Mouse (Mus musculus): ENCODE measurements around the gene Sorcs2.

Gene Sorcs2

DNA sequence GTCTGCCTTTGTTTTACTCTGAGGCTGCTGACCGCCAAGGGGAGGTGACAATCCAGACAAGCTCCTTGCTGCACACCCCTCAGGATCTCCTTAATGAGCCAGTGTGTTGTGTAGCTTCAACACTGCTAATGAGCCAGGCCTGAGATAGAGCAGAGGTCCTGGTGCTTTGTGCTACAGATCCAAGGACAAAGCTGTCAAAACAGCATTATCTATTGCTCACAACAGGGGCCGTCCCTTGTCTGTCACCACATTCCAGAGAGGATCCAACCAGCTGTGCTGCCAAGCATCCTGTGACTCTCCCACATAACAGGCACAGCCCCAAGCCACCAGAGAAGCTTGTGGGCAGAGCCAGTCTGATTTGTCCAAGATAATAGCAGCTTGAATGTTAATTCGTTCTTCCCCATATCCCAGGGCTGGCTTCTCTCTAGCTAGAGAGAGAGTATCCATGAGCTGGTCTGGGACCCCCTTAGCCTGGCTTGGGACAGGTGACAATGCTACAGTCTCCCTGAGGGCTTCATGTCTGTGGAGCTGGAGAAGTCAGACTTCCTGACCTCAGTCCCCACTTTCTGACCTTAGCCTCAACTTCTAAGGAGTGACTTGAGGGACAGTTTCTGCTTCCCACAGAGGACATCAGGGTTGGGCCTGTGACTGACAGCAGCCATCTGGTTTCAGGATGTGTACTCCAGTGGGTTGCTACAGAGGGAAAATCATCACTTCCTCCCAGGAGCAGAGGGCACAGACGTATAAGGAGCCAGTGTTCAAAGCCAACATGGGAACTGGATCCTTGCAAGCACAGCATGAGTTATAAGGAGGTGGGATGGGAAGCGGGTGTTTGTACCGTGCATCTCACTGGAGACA is 328.2 kb downstream of the Sorcs2 start:
- peak; percentile 47 for DNase-seq (ENCODE audit: low spot score)

DNA sequence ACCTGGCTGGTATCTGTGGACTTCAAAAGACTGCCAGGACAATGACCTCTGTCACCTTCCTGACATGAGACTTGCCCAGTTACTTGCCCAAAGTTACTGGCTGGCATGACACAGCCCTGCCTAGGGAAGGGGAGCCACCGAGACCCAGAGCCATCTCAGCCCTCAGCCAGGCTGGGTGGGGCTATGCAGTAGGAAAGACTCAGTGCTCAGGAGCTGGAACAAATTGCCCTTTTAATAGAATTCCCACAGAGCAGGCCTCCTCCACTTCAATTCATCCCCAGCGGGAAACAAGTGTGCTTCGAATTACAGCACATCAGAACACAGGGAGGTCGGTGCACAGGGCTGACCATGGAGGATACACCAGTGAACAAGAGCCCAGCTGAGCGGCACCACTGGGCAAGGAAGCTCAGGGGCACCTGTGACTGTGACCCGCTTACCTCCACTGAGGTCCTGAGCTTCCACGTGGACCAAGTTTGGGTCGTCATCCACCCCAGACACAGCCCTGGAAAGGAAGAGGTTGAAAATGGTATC is 330.2 kb downstream of the Sorcs2 start:
- DNase-seq (ENCODE audit: low spot score), result no peak

DNA sequence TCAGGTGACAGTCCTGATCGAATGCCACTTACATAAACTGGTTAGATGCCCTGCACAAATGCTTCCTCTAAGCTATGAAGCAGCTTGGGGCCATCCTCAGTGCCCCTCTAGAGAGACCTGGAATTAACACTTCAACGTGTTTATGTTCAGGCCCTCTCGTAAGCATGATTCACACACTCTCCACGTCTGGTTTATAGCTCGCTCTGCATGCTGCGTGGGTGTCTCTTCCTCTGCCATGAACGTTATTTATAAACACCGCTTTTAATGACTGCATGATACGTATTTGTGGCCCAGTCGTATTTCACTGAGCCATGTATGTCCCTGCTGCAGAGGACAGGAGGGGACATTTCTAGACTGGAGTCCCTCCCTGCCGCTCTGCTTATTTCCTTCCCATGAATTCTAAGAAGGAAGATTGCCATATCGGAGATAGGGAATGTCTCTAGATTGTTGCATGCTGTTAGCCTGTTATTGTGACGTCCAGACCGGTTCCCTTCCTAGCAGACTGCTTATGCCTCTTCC is 340.1 kb downstream of the Sorcs2 start:
- DNase-seq (ENCODE audit: low spot score), result no peak

DNA sequence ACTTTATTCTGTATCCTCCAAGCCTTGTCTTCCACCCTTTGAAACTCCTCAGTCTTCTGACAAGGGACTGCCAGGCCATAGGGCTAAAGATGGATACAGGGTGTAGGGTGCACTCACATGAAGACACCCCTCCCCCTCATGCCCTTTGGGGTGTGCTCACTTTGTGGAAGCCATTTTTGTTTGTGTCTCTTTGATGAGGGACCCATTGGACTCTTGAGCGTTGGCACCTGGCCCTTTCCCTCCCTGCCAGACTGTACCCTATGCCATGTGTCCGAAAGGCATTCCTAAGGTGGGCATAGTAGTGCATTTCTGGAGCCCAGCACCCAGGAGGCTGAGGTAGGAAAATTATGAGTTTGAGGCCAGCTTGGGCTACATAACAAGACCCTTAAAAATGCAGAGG is 341.0 kb downstream of the Sorcs2 start:
- DNase-seq (ENCODE audit: low spot score), result no peak

DNA sequence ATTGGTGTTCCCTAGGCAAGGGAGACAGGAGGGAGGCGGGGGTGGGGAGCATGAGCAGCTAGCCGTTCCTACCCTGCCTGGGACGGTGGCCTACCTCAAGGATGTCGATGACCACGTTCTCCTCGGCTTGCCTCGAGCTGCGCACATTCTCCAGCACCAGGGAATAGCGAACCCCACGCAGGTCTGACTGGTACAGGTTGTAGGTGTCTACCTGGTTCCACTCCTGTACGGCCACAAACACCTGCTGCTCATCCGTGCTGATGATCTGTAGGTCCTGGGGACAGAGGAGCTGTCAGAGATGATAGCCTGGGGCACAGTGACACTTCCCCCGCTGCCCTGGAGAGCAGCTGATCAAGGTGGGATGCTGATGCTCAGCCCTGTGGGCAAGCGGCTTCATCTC is 342.1 kb downstream of the Sorcs2 start:
- no peak for DNase-seq (ENCODE audit: low spot score)

DNA sequence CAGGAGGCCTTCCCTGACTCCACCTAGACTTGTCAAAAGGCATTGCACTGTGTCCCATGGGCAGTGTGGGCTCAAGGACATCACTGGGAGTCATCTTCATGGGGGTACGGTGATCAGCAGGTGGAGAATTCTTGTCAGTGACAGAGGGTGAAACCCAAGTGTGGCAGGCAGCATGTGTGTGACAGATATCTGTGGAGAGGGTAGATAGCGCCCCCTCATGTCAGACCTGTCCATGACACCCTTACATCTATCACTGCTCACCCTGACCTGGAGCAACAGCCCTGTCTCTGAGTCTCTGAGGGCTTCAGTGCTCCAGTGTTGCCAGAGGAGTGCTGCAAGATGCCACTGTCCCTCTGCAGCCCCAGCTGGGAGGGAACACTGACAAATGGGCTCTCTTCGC is 343.4 kb downstream of the Sorcs2 start:
- DNase-seq (ENCODE audit: low spot score), result no peak

DNA sequence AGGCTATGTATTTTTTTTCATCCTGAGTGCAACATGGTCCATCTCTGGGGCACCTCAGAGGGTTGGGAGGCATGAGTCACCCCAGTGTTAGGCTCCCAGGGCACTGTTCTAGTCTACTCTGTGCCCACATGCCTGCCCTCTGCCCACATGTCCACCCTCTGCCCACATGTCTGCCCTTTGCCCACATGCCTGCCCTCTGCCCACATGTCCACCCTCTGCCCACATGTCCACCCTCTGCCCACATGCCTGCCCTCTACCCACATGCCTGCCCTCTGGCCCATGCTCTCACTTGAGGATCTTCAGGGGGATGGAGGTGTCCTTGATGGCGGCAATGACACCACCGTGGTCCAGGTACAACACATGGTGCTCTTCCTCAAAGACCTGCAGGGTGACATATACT is 354.8 kb downstream of the Sorcs2 start:
- no peak for DNase-seq (ENCODE audit: low spot score)

DNA sequence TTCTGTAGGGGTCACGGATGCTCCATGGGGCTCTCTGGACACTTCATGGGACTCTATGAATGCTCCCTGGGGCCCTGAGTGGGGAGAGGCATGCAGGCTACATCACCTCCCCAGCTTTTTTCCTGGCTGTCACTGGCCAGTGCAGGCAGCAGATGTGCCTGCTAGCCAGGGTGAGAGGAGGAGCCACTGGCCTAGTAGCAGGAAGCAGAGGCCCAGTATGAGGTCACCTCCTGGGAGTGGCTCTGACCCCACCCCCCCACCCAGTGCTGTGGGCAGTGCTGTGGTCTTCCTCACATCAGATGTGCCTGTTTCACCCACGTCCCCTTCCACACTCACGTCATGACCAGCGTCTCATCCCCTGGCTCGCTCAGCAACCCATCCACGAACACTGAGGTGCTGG is 356.2 kb downstream of the Sorcs2 start:
- no peak for DNase-seq (ENCODE audit: low spot score)

DNA sequence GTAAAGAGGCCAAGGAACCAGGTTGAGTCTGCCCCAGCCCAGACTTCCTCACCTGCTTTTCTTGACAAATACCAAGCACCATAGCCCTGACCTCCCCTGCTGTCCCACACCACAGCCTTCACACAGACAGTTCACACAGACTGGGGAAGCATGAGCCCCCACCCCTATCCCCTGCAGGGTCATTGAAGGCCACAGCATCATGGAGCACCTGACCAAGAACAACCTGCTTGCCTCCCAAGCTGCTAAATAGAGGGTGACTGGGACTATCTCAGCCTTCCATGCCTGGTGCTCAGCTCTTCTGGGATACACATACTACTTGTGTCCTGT is 356.7 kb downstream of the Sorcs2 start:
- DNase-seq (ENCODE audit: low spot score), result no peak

DNA sequence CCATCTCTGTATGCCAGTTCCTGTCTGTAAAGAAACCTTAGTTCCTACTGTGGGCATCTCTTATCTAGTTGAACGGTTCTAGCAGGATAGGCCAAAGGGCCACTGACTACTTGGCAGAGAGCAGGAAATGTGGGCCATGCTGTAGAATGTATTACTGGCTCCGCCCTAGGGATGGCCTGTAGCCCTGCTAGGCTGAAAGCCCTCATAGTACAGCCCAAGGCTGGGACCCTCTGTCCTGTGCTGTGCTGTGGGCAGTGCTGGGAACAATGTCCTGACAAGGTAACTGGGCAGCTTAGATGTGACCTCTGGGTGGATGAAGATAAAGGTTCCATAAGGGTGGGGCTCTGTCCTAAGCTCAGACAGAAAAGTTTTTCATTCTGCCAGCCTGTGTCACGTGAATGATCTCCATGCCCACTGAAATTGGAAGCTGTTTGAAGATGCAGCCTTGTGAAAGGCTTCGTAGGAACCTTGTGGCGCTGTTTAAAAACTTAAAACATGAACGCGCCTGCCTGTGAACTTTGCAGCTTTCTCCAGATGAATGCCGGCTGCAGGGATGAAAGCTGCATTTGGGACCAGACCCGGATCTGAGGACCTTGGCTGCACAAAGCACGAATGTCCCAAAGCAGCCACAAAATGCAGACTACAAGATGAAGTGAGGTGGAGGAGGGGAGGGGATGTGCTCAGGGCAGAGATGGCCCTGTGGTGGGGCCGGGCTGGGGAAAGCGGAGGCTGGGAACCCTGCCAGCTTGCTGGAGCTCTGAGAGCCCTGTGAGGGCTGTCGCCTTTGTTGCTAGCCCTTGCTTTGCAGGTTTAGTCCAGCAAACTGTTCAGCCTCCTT is 357.3 kb downstream of the Sorcs2 start:
- DNase-seq (ENCODE audit: low spot score), result no peak

DNA sequence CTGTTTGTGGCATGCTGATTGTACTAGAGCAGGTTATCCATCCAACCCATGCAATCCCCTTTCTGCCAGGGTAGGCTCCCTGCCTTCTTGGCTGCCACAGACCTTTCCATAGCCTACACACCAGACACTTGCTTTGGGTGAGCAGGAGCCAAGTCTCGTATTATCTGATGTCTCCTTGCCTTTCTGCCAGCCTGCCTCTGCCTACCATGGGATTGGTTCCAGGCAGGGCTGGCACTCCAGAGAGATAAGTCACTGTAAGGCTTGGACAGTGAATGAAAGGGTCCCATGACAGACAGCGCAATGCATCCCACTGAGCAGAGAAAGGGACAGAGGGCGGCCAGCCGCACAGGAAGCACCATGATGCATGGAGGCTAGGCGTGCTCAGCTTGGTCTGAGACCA is 358.3 kb downstream of the Sorcs2 start:
- DNase-seq (ENCODE audit: low spot score), result peak; percentile 19

DNA sequence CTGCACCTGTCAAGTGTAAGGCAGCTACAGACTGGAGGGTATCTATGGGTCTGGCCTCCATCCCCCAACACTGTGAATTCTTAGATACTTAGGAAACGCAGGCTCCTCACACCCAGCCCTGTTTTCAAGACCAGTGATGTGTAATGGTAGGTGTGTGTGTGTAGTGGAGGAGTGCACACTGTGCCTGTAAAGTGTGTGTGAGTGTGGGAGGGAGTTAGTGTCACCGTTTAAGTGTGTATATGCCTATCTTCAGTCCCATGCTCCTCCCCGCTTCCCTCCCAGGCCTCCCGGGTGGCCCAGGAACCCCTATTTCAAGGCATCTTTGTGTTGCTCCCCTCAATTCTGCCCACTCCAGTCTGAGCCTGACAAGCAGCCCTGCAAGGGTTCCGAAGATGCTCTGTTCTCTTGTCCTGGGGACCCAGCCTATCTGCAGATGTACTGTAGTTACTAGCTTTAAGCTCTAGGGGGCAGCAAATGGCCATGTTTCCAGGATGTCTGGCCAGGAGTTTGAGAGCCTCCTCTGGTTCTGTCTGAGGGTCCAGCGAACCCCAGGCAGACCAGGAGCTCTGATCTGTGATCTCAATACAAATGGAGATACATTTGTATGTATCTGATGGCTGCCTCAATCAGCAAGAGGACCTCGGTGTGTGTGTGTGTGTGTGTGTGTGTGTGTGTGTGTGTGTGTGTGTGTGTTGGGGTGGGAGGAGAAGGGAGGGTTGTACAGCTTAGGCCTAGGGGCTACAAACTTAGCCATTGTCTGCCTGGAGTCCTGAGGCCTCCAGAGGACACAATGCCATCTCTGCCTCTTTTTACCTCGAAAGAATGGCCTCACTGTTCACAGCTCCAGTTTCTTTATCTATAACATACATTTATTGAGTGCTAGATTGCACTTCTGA is 364.2 kb downstream of the Sorcs2 start:
- DNase-seq (ENCODE audit: low spot score), result peak; percentile 80

DNA sequence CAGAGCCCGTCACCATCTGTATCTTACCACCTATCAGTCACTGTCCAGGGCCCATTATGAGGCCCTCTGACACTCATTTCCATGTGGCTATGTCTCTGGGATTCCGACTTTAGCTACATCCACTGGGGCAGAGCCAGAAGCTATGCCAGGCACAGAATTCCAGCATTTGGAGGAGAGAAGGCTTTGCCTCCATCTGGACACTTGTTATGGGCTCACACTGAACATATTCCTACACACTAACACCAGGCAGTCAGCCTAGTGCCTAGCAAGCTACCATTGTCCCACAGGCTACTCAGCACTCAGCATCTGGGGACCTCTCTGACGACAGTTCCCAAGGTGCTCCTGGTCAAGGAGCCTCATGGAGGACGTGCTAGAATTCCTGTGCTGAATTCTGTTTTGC is 372.9 kb downstream of the Sorcs2 start:
- DNase-seq (ENCODE audit: low spot score), result no peak

DNA sequence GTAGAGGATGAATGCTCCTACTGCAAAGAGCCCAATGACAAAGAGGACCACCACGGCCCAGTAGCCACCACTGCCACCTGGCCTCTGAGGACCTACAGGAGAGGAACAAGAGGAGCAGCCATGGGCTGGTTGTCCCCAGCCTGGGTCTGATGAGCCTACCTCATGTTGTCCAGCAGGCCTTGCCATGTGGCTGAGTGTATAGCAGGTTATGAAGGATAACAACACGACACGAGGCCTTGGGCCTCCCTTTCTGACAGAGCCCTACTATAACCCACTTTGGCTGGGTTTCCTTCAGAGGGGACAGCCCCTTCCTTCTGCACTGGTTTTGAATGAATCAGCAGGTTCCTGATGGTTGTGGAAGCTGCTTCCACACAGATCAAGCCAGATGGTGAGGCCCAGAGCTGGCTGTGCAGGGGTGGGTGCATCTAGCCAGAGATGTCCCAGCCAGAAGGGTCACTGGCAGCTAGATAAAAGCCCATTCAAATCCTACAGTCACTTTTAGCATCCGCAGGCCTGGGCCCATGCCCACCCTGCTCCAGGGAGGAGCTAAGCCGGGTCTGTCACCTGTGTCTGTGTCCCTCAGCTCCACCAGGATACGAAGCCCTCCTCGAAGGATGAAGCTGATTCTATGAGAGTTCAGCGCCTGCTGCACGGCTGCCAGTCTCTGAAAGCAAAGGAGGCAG is 373.8 kb downstream of the Sorcs2 start:
- no peak for DNase-seq (ENCODE audit: low spot score)

DNA sequence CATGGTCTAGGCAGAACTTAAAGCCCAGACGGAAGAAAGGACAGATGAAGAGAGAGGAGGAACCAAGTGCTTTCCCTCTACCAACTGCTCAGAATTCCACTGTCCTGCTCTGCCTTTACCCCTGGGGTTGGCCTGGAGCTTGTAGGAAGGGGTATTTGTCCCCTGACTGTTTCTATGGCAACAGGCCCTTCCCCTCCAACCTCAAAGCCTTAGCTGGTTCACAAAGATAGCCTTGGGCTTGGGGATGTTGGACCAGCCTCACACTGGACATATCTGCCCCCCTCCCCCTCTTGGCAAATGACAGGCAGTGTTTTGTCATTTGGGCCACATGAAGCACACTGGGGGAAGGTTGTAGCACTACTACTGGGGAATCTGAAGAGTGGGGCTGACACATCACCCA is 375.6 kb downstream of the Sorcs2 start:
- no peak for DNase-seq (ENCODE audit: low spot score)

DNA sequence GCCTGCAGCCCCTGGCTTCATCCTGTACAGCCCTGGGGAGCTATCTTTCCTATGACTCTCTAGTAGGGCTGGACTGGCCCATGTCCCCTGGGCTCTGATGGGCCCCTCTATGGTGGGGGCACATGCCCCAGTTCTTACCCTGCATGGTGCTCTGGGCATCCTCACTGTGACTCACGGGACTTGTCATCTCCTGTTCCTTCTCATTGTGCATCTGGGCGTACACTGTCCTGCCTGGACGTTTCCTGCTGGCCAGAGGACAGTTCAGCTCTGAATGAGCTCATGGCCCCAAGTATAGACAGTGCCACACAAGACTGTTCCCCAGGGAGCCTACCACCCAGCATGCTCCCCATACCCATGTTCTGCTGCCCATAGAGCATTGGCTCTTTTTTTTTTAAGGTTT is 376.8 kb downstream of the Sorcs2 start:
- DNase-seq (ENCODE audit: low spot score), result no peak

DNA sequence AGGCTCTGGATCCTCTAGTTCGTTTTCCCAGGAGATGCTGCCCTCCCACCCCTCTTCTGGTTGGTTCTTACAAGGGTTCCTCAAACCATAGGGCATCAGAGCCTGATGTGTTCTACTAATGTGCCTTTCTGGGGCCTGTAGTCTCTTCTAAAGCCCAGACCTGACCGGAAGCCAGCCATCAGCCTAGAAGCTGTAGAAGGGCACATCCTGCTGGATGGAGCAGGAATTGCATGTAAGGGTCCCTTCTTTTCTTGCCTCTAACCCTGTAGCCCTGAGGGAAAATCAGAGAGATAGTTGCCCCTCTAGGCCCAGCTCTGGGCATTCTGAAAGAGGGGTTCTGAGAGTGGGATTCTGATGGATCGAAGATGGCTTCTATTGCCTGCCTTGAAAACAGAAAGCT is 379.6 kb downstream of the Sorcs2 start:
- DNase-seq (ENCODE audit: low spot score), result peak; percentile 43

DNA sequence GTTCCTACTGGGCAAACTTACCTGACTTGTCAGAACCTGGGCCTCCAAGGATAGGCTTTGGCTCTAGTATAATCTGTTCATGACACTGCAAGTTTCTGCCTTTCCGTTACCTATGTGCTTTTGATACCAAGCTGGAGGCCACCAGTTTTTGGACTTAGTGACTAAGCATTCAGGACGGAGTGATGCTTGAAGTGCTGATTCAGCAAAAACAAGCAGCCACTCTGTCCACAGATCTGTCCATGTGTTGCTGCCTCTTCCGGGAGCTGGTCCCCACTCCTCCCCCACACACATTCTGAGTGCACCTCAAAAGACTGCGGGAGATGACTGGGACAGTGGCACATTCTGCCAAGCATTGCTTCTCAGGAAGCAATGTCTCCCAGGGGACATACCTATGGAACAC is 388.5 kb downstream of the Sorcs2 start:
- no peak for DNase-seq (ENCODE audit: low spot score)

DNA sequence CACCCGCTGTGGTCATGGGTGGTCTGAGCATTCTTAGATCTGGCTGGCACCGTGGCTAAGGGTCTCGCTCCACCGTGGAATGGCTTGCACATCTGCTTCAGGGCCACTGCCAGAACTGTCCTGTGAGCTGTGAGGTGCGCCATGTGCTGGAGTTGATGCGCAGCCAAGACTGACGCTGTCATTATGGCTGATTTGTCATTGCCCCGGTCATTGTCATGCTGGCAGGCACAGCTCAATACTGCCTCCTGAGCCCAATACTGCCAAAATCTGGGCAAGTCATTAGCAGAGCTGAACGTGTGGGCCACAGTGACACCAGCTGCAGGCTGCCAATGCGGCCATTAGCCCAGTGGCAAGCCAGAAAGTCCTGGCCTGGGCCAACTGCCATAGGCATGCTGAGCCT is 390.3 kb downstream of the Sorcs2 start:
- DNase-seq (ENCODE audit: low spot score), result peak; percentile 8

DNA sequence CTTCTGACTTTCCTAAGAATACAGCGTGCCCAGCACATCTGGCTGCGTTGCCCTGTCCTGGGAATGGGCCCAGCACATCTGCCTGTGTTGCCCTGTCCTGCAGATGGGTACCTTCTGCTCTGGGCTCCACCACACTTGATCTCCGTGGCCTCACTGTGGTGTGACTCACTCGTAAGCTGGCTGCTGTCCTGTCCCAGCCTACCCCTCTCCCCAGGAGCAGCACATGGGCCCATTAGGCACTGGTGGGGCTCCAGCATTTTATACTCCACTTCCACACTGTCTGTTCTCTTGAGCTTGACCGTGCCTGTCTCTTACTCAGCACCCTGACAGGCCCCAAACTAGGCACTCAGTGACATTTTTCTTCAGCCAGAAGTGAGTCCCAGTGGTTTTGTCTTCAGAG is 391.4 kb downstream of the Sorcs2 start:
- DNase-seq (ENCODE audit: low spot score), result no peak

DNA sequence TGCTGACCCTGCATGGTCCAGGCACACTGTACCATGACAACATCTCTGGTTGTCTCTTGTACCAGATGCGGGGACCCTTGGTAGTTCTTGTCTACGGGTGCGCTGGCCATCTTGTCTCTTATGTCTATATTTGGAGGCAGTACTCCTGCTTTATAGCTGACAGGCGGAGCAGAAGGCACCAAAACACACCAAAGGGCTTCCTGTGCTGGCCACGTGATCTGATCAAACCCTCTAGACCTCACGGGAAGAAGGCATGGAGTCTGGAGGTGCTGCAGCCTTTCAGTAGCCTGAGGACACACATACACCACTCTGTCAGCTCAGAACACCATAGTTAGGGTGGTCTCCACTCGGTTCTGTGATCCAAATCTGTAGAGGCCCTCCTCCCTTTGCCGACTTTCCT is 391.8 kb downstream of the Sorcs2 start:
- DNase-seq (ENCODE audit: low spot score), result no peak

Data from adipocyte (in vitro differentiated cells).